Mouse (Mus musculus): ENCODE data around the gene Eif2ak2.

GRCm38 (mm10) chr17:78909374-78909773 is 27.0 kb upstream of the Eif2ak2 start:
- TF ChIP-seq CTCF (IDR thresholded peaks at IDR 0.05; ENCODE audit: extremely low read depth, insufficient read depth, insufficient read length, insufficient replicate concordance), result no peak
- TF ChIP-seq POLR2A (IDR thresholded peaks at IDR 0.05; ENCODE audit: low read depth, low read length), result no peak
